Mouse (Mus musculus): Measurements from ENCODE around the gene Glb1l2. TPM values are rescaled to one million over a fixed set of nuclear protein-coding genes. Genes with fewer than 3 reads are reported as not detected.

The Glb1l2 gene
- polyA plus RNA-seq, 1 experiment, result not detected

DNA sequence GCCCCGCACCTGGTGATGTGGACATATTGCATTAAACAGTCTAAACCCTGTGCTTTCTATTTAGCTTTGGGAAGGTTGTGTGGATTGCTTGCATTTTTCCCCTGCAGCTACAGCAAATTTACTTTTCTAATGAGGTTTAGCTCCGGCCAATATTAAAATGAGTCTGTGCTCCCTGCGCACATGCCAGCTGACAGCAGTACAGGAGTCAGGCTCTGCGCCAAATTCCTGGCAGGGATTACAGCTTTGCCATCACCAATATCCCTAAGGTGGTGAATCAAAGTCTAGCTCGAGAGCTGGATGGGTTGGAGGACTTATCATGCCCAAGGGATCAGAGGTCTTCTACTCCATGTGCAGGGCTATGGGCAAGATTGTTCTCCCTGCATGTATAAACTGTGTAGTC lies 69.2 kb downstream of the Glb1l2 start:
- no peak overlapping the region for H3K4me3 ChIP-seq (ENCODE audit: insufficient read depth, low read length)
- TF ChIP-seq CTCF (IDR thresholded peaks at IDR 0.05; ENCODE audit: low read depth, low read length) (no peak), POLR2A (IDR thresholded peaks at IDR 0.05; ENCODE audit: borderline replicate concordance, low read depth, low read length) (no peak)
- H3K27ac ChIP-seq (ENCODE audit: insufficient read depth, low read depth, low read length), result no peak overlapping the region
- no peaks in the 10 kb centered on the region for H3K4me1 ChIP-seq (ENCODE audit: control insufficient read depth, insufficient read depth, low read length)

DNA sequence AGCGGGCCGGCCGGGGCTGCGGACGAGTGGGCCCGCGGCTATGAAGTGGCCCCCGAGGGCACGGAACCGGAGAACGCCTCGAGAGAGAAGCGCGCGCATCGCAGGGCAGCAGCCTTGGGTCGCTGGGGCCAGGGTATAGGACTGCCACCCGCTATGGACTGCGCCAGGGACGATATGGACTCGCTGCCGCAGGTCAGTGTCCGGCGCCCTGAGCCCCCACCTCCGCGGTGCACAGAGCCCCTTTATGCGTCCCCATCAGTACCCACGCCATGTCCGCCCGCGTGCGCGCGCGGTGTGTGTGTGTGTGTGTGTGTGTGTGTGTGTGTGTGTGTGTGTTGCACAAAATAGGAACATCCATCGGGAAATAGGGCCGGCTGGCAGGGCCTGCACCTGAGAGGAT lies 72.3 kb downstream of the Glb1l2 start:
- Histone ChIP-seq H3K4me1 (ENCODE audit: control insufficient read depth, insufficient read depth, low read length) (no peaks in the 10 kb centered on the region), H3K27ac (ENCODE audit: insufficient read depth, low read depth, low read length) (no peak overlapping the region), H3K4me3 (ENCODE audit: insufficient read depth, low read length) (no peak overlapping the region)
- TF ChIP-seq POLR2A (IDR thresholded peaks at IDR 0.05; ENCODE audit: borderline replicate concordance, low read depth, low read length), result no peak
- TF ChIP-seq CTCF (IDR thresholded peaks at IDR 0.05; ENCODE audit: low read depth, low read length), result no peak

DNA sequence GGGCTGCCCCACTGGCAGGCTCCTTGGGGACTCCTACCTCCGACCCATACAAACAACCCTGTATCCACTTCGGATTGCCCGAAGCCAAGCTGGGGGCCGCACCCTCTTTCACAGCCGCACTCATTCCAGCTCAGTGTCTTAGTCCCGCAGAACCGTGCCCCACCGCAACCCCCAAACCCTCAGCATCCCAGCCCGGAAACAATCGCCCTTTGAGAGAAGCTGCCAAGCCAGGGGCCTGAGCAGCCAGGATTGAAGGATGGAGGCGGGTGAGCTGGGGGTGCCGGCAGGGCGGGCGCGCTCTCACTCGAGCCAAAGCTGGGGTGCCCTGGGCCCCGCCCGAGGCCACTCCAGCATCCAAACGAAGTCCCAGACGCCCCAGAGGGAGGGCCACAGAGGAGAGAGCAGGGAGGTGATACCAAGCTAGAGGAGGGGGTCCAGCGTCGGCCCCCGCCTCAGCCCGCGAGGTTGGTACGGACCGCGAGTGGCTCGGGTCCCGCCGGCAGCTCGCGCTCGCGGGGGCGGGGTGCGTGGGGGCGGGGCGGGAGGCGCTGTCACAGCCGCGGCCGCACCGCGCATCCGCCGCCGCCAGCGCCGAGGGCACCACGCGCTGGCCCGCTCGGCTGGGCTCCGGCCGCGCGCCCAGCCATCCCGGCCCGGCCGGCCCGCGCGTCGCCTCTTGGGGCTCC lies 72.9 kb downstream of the Glb1l2 start, which contains the start of gene B3gat1:
TSS of gene B3gat1 (plus strand) at position 523 of the 686 bp plus-strand sequence.
- Histone ChIP-seq H3K27ac (ENCODE audit: insufficient read depth, low read depth, low read length) (no peak within 1 kb of the TSS), H3K4me3 (ENCODE audit: insufficient read depth, low read length) (no peak within 1 kb of the TSS), H3K4me1 (ENCODE audit: control insufficient read depth, insufficient read depth, low read length) (no peaks in the 10 kb centered on the region)
- TF ChIP-seq POLR2A (IDR thresholded peaks at IDR 0.05; ENCODE audit: borderline replicate concordance, low read depth, low read length) (no peak), CTCF (IDR thresholded peaks at IDR 0.05; ENCODE audit: low read depth, low read length) (no peak)

DNA sequence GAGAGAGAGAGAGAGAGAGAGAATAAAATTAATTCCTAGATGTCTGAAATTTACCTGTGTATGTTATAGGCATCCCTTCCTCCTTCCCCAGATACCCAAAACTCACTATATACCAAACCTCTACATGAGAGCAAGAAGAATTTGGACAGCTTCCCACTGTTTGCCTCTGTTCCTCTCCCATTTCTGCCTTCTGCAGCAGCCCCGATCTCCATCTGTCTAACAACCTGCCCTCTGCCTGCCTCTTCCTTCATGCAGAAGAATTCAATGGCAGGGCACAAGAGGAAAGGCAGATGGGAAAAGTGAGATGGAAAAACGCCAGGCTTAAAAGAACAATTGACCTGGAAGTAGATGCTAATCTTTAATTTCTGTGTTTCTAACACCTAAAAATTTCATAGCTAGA lies 77.7 kb downstream of the Glb1l2 start:
- Histone ChIP-seq H3K27ac (ENCODE audit: insufficient read depth, low read depth, low read length) (no peak overlapping the region), H3K4me3 (ENCODE audit: insufficient read depth, low read length) (no peak overlapping the region), H3K4me1 (ENCODE audit: control insufficient read depth, insufficient read depth, low read length) (no peaks in the 10 kb centered on the region)
- TF ChIP-seq POLR2A (IDR thresholded peaks at IDR 0.05; ENCODE audit: borderline replicate concordance, low read depth, low read length) (no peak), CTCF (IDR thresholded peaks at IDR 0.05; ENCODE audit: low read depth, low read length) (no peak)

DNA sequence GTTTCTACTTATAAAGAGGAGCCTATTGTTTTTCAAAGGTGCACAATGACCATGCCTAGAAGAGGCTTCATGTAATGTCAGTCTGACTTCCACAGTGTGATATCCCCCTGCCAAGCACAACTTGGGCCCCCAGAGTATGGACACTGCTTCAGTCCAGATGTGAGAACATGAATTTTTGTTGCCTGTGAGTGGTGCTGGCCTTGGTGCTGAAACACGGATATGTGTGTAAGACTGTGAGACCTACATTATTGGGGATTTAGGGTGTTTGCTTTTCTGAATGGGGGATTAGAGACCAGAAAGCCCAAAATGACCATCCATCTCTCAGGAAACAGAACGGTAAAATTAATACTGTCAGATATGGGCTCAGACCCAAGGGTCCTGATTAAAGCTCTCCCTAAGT lies 78.8 kb downstream of the Glb1l2 start:
- no peak overlapping the region for H3K27ac ChIP-seq (ENCODE audit: insufficient read depth, low read depth, low read length)
- no peak overlapping the region for H3K4me3 ChIP-seq (ENCODE audit: insufficient read depth, low read length)
- no peaks in the 10 kb centered on the region for H3K4me1 ChIP-seq (ENCODE audit: control insufficient read depth, insufficient read depth, low read length)
- TF ChIP-seq POLR2A (IDR thresholded peaks at IDR 0.05; ENCODE audit: borderline replicate concordance, low read depth, low read length) (no peak), CTCF (IDR thresholded peaks at IDR 0.05; ENCODE audit: low read depth, low read length) (no peak)

DNA sequence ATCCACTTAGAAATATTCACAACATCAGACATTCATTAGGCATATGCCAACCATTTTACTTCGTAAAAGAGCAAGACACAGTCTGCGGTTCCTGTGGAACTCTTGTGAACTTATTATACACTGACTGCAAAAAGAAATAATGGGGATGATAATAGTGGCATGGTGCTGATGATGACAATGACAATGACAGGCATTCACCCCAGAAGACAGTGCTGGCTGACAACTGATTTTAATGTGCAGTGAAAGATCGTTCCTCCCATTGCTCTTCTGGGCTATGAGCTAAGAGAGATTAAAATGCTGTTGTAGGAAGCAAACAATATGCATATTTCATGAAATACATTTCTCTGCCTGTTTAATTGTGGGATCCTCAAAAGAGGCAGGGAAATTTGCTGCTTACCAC lies 80.6 kb downstream of the Glb1l2 start:
- Histone ChIP-seq H3K27ac (ENCODE audit: insufficient read depth, low read depth, low read length) (no peak overlapping the region), H3K4me1 (ENCODE audit: control insufficient read depth, insufficient read depth, low read length) (no peaks in the 10 kb centered on the region), H3K4me3 (ENCODE audit: insufficient read depth, low read length) (no peak overlapping the region)
- TF ChIP-seq CTCF (IDR thresholded peaks at IDR 0.05; ENCODE audit: low read depth, low read length), result no peak
- no peak for TF ChIP-seq POLR2A (IDR thresholded peaks at IDR 0.05; ENCODE audit: borderline replicate concordance, low read depth, low read length)

DNA sequence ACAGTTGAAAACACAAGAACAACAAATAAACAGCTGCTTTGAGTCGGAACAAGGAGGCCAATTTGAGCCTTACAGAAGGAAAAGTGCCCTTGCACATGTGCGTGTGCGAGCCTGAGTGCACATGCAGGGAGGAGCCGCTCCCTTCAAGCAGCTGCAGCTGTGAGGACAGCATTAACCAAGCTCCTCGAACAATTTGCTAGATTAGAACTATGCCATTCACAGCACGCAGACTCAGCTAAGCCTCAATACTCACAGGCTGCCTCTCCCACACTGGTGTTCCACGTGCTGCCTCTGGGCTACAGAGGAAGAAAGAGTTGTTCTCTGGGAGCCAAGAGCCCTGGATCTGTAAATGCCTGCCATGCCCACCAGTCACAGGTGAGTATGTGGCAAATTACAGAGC lies 84.5 kb downstream of the Glb1l2 start:
- no peak for TF ChIP-seq POLR2A (IDR thresholded peaks at IDR 0.05; ENCODE audit: borderline replicate concordance, low read depth, low read length)
- no peak overlapping the region for H3K4me3 ChIP-seq (ENCODE audit: insufficient read depth, low read length)
- H3K27ac ChIP-seq (ENCODE audit: insufficient read depth, low read depth, low read length), result no peak overlapping the region
- no peaks in the 10 kb centered on the region for H3K4me1 ChIP-seq (ENCODE audit: control insufficient read depth, insufficient read depth, low read length)

DNA sequence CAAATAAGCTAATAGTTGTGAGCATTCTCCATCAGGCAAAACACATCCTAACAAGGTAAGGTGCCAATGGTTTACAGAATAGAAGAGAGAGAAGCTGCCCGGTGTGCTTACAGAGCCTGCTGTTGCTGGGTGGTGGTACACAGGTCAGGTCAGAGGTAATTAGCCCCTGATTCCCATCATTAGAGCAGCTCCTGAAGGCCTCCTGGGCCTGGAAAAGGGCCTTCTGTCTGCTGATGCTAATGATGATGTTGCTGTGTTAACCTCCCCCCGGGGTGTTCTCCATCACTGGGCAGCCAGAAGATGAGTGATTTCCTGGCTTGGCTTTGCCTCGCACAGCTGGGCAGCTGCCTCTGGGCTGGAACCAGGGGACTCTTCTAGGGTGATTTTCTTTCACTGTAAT lies 87.9 kb downstream of the Glb1l2 start:
- H3K4me3 ChIP-seq (ENCODE audit: insufficient read depth, low read length), result no peak overlapping the region
- H3K27ac ChIP-seq (ENCODE audit: insufficient read depth, low read depth, low read length), result no peak overlapping the region
- no peak for TF ChIP-seq POLR2A (IDR thresholded peaks at IDR 0.05; ENCODE audit: borderline replicate concordance, low read depth, low read length)
- no peak for TF ChIP-seq CTCF (IDR thresholded peaks at IDR 0.05; ENCODE audit: low read depth, low read length)
- H3K4me1 ChIP-seq (ENCODE audit: control insufficient read depth, insufficient read depth, low read length), result no peaks in the 10 kb centered on the region

Other genes with a start within 250 kb of the Glb1l2 start
- not detected in 2 replicates for gene B3gat1, start 72.7 kb downstream of the Glb1l2 start, polyA plus RNA-seq (2012; ENCODE audit: insufficient read depth, insufficient read length, missing spikeins)
- gene Glb1l3, start 54.4 kb upstream of the Glb1l2 start, polyA plus RNA-seq (2012; ENCODE audit: insufficient read depth, insufficient read length, missing spikeins), result not detected in 2 replicates
- gene Gm1110, start 116.6 kb upstream of the Glb1l2 start, polyA plus RNA-seq (2012; ENCODE audit: insufficient read depth, insufficient read length, missing spikeins), result not detected in 2 replicates
- gene Acad8, start 193.1 kb upstream of the Glb1l2 start, polyA plus RNA-seq (2012; ENCODE audit: insufficient read depth, insufficient read length, missing spikeins), result 30.8 and 32.7 TPM in 2 replicates
- gene Thyn1, start 193.2 kb upstream of the Glb1l2 start, polyA plus RNA-seq (2012; ENCODE audit: insufficient read depth, insufficient read length, missing spikeins), result 34.3 and 37.4 TPM in 2 replicates
- 32.6 and 35.8 TPM in 2 replicates for gene Vps26b, start 223.6 kb upstream of the Glb1l2 start, polyA plus RNA-seq (2012; ENCODE audit: insufficient read depth, insufficient read length, missing spikeins)
- 26.1 and 28.0 TPM in 2 replicates for gene Ncapd3, start 223.7 kb upstream of the Glb1l2 start, polyA plus RNA-seq (2012; ENCODE audit: insufficient read depth, insufficient read length, missing spikeins)

Measured in bone marrow macrophage, adult 2 months (primary cell).